Mouse (Mus musculus): ENCODE data around the gene Calr4. TPM values are rescaled to one million over a fixed set of nuclear protein-coding genes. Genes with fewer than 3 reads are reported as not detected.

The Calr4 gene
- polyA plus RNA-seq, 1 experiment from 2014 or later: 0.40 TPM

DNA sequence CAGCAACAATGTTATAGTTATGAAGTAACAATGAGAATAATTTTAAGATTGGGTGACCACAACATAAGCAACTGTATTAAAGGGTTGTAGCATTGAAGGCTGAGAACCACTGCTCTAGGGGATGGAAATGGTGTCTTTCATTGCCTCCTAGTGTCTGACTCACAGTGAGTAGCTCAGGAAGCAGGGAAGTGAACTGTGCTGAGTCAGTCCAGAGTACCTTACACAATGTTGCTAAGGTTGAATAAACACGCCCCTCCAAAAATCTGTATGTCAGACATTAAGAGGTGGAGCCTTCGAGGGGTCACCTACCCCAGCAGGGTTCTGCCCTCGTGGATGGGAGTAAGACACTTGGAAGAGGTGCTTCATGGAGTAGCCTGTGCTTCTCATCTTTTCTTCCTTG lies 20.3 kb upstream of the Calr4 start:
- Histone ChIP-seq H3K27ac (no peak overlapping the region), H3K9me3 (no peaks in the 10 kb centered on the region), H3K4me2 (no peak overlapping the region), H3K4me3 (no peak overlapping the region), H3K9ac (no peak overlapping the region), H3K4me1 (no peaks in the 10 kb centered on the region), H3K36me3 (replicated peaks) (no peaks in the 10 kb centered on the region), H3K27me3 (replicated peaks) (no peaks in the 10 kb centered on the region)
- WGBS: 90% methylated on average over 3 of the region's 3 CpGs
- no peak for ATAC-seq (replicated peaks)

DNA sequence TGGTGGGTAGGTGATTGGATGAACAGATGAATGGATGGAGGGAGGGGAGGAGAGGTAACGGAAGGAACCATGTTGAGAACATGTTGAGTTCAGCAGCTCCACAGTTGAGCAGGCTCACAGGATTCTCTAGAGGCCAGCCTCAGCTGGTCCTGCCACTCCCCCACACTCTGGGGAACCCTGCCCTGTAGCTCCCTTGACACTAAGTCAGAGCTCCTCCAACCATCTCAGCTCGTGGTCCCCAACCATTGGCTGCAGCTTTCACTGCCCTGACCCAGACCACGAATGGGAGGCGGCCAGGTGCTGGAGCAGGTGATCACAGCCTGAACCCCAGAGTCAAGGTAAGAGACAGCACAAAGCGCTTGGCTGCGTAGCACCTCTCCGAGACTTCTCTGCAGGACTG lies 16.3 kb upstream of the Calr4 start:
- no peak for ATAC-seq (replicated peaks)
- no peaks in the 10 kb centered on the region for H3K36me3 ChIP-seq (replicated peaks)
- H3K27me3 ChIP-seq (replicated peaks): no peaks in the 10 kb centered on the region
- no peaks in the 10 kb centered on the region for H3K9me3 ChIP-seq
- H3K9ac ChIP-seq: no peak overlapping the region
- 79% methylated on average over 7 of the region's 7 CpGs for WGBS
- no peak overlapping the region for H3K4me3 ChIP-seq
- no peak overlapping the region for H3K4me2 ChIP-seq
- no peaks in the 10 kb centered on the region for H3K4me1 ChIP-seq
- H3K27ac ChIP-seq: no peak overlapping the region

- Histone ChIP-seq H3K4me3 (no peak overlapping the region), H3K4me2 (no peak overlapping the region), H3K27ac (no peak overlapping the region), H3K27me3 (replicated peaks) (no peaks in the 10 kb centered on the region), H3K4me1 (peaks cover 5% of the 10 kb centered on the region; the same call in 1 of the 2 replicates), H3K9me3 (no peaks in the 10 kb centered on the region), H3K9ac (no peak overlapping the region), H3K36me3 (replicated peaks) (no peaks in the 10 kb centered on the region)
- no peak for ATAC-seq (replicated peaks)
- 79% methylated on average over 14 of the region's 14 CpGs for WGBS
Observed at GRCm38 (mm10) chr4:109220441-109220940, 13.8 kb upstream of the Calr4 start.

- 85% methylated on average over 3 of the region's 3 CpGs for WGBS
- Histone ChIP-seq H3K4me1 (peaks cover 7% of the 10 kb centered on the region; the same call in 1 of the 2 replicates), H3K36me3 (replicated peaks) (no peaks in the 10 kb centered on the region), H3K27ac (no peak overlapping the region), H3K27me3 (replicated peaks) (no peaks in the 10 kb centered on the region), H3K4me3 (no peak overlapping the region), H3K9me3 (no peaks in the 10 kb centered on the region), H3K9ac (no peak overlapping the region), H3K4me2 (no peak overlapping the region)
- no peak for ATAC-seq (replicated peaks)
Observed at GRCm38 (mm10) chr4:109222001-109222400, 12.3 kb upstream of the Calr4 start.

DNA sequence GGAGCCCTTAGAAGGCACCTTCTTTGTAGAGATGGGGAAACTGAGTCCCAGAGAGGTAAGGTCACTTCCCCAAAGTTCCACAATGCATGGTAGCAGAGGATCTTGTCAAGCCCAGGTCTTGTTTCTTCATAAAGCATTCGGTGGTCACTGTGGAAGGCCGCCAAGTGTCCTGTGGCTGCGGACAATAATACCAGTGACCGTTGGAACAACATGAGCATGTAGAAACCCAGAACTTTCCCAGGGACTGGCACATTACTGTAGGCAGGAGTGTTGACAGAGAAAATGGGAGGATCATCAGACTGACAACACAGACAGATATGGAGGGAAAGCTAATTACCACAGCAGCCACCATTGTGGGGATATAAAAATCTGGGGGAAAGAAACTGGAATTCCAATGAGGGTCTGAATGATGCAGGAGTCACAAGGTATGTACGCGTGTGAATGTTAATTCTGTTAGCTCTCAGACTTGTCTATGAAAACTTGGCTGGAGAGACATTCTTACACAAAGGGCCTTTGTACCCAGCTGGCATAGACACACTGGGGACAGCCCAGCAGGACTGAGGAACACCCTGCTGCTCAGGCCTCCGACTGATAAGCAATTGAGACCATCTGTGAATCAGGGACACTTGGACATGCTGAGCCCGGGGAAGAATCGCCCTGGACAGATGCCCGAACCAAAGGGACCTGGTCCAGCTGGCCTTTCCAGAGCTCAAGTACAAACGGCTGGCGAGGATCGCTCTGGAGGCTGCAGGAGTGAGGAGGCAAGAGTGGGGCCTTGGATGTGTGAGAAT lies 9.3 kb upstream of the Calr4 start:
- H3K4me1 ChIP-seq: peaks cover 7% of the 10 kb centered on the region; the same call in 1 of the 2 replicates
- no peaks in the 10 kb centered on the region for H3K36me3 ChIP-seq (replicated peaks)
- no peak overlapping the region for H3K4me3 ChIP-seq
- H3K9me3 ChIP-seq: no peaks in the 10 kb centered on the region
- H3K4me2 ChIP-seq: no peak overlapping the region
- 48% methylated on average over 13 of the region's 13 CpGs for WGBS
- peak overlapping the region; percentile 69 for H3K27ac ChIP-seq
- peak; percentile 93 for ATAC-seq (replicated peaks)
- H3K27me3 ChIP-seq (replicated peaks): no peaks in the 10 kb centered on the region
- H3K9ac ChIP-seq: no peak overlapping the region

DNA sequence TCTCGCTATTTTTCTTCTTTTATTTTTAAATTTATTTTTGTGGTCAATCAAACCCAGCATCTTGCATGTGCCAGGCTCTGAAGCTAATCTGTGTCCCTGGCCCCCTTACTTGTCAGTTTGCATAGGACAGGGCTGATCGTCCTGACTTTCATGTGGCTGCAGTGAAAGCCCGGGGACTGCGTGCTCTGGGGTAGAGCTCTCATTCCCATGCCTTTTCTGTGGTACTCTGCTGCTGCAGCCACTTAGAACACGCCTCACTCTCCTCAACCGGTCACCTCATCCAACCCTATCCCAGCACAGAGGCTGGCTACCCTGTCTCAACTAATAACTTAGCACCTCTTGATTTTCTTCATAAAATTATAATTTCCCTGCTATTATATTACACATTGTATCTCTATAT lies 8.7 kb upstream of the Calr4 start:
- peak; percentile 80 for ATAC-seq (replicated peaks)
- 56% methylated on average over 6 of the region's 6 CpGs for WGBS
- Histone ChIP-seq H3K9me3 (no peaks in the 10 kb centered on the region), H3K4me3 (no peak overlapping the region), H3K27me3 (replicated peaks) (no peaks in the 10 kb centered on the region), H3K9ac (no peak overlapping the region), H3K4me2 (no peak overlapping the region), H3K4me1 (peaks cover 7% of the 10 kb centered on the region; the same call in 1 of the 2 replicates), H3K27ac (peak overlapping the region; percentile 69), H3K36me3 (replicated peaks) (no peaks in the 10 kb centered on the region)

- Histone ChIP-seq H3K9ac (no peak overlapping the region), H3K27me3 (replicated peaks) (no peaks in the 10 kb centered on the region), H3K9me3 (no peaks in the 10 kb centered on the region), H3K27ac (peak overlapping the region; percentile 1; the same call in 1 of the 2 replicates), H3K4me2 (no peak overlapping the region), H3K36me3 (replicated peaks) (no peaks in the 10 kb centered on the region), H3K4me3 (no peak overlapping the region), H3K4me1 (peaks cover 7% of the 10 kb centered on the region; the same call in 1 of the 2 replicates)
- no peak for ATAC-seq (replicated peaks)
- 70% methylated on average over 5 of the region's 5 CpGs for WGBS
Observed at GRCm38 (mm10) chr4:109226071-109226470, 8.2 kb upstream of the Calr4 start.

GRCm38 (mm10) chr4:109229766-109230279 lies 4.5 kb upstream of the Calr4 start:
- no peaks in the 10 kb centered on the region for H3K36me3 ChIP-seq (replicated peaks)
- H3K27ac ChIP-seq: no peak overlapping the region
- no peak for ATAC-seq (replicated peaks)
- no peak overlapping the region for H3K4me3 ChIP-seq
- H3K27me3 ChIP-seq (replicated peaks): no peaks in the 10 kb centered on the region
- H3K9me3 ChIP-seq: no peaks in the 10 kb centered on the region
- no peak overlapping the region for H3K9ac ChIP-seq
- H3K4me1 ChIP-seq: peaks cover 7% of the 10 kb centered on the region; the same call in 1 of the 2 replicates
- 61% methylated on average over 7 of the region's 7 CpGs for WGBS
- no peak overlapping the region for H3K4me2 ChIP-seq

- H3K36me3 ChIP-seq (replicated peaks): no peaks in the 10 kb centered on the region
- H3K27ac ChIP-seq: no peak overlapping the region
- H3K9me3 ChIP-seq: no peaks in the 10 kb centered on the region
- H3K4me3 ChIP-seq: no peak overlapping the region
- H3K9ac ChIP-seq: no peak overlapping the region
- peaks cover 10% of the 10 kb centered on the region for H3K4me1 ChIP-seq
- 68% methylated on average over 9 of the region's 9 CpGs for WGBS
- H3K4me2 ChIP-seq: no peak overlapping the region
- no peak for ATAC-seq (replicated peaks)
- H3K27me3 ChIP-seq (replicated peaks): no peaks in the 10 kb centered on the region
Observed at GRCm38 (mm10) chr4:109234806-109235350, 593 bp downstream of the Calr4 start.

- Histone ChIP-seq H3K4me3 (no peak overlapping the region), H3K4me2 (no peak overlapping the region), H3K27me3 (replicated peaks) (no peaks in the 10 kb centered on the region), H3K9me3 (no peaks in the 10 kb centered on the region), H3K36me3 (replicated peaks) (no peaks in the 10 kb centered on the region), H3K27ac (peak overlapping the region; percentile 43; the same call in 1 of the 2 replicates), H3K9ac (no peak overlapping the region), H3K4me1 (peaks cover 10% of the 10 kb centered on the region)
- 0 out of 2 replicates have a peak, but pooled peaks have one; percentile 14 for ATAC-seq (replicated peaks)
- WGBS: 46% methylated on average over 7 of the region's 7 CpGs
Observed at GRCm38 (mm10) chr4:109236186-109236879, 2.0 kb downstream of the Calr4 start.

- Histone ChIP-seq H3K4me3 (no peak overlapping the region), H3K27me3 (replicated peaks) (no peaks in the 10 kb centered on the region), H3K4me1 (peaks cover 10% of the 10 kb centered on the region), H3K9ac (no peak overlapping the region), H3K36me3 (replicated peaks) (no peaks in the 10 kb centered on the region), H3K27ac (no peak overlapping the region), H3K4me2 (no peak overlapping the region), H3K9me3 (no peaks in the 10 kb centered on the region)
- ATAC-seq (replicated peaks): no peak
- WGBS: 81% methylated on average over 24 of the region's 24 CpGs
Observed at GRCm38 (mm10) chr4:109238428-109239268, 4.4 kb downstream of the Calr4 start.
